Mouse (Mus musculus) heart, adult 2 months (tissue): Measurements from ENCODE around the gene Lmtk2.
A peak's percentile ranks its signal among the peaks of the same experiment; 100 is the strongest.

Source experiments
- CTCF ChIP-seq: fragments of 200-600 bp; IDR thresholded peaks from 2 replicates; pipeline ENCODE4 v1.8.1; 2022; ENCODE audit warnings: antibody characterized with exemption, mild to moderate bottlenecking, moderate library complexity
- EP300 ChIP-seq: fragments of 200-500 bp; IDR thresholded peaks from 2 replicates; pipeline ENCODE4 v1.6.1; 2011; ENCODE audit warnings: low read depth, low read length, control low read depth; ENCODE audit not compliant: insufficient read depth
- POLR2A ChIP-seq: fragments of 200-500 bp; IDR thresholded peaks from 2 replicates; pipeline ENCODE4 v1.6.1; 2011; ENCODE audit warnings: mild to moderate bottlenecking, low read depth, low read length, control low read depth; ENCODE audit not compliant: insufficient read depth

GRCm38 (mm10) chr5:144154528-144154927 is 54.3 kb downstream of the Lmtk2 start:
- TF ChIP-seq CTCF (peak; percentile 95), POLR2A (no peak), EP300 (peak; percentile 43; the same call in 1 of the 2 replicates)
